Mouse (Mus musculus): ENCODE data around the gene Ankrd44. TPM values are rescaled to one million over a fixed set of nuclear protein-coding genes. Genes with fewer than 3 reads are reported as not detected.
"Not testable (repeated sequence)": the region's sequence is repeated elsewhere in the genome, so short reads cannot be mapped to it uniquely, and the experiment has no call there.

Ankrd44 gene
- total RNA-seq (2022), result 10 to 100 TPM; 11.6 to 30.3 (median 23.4) TPM

DNA sequence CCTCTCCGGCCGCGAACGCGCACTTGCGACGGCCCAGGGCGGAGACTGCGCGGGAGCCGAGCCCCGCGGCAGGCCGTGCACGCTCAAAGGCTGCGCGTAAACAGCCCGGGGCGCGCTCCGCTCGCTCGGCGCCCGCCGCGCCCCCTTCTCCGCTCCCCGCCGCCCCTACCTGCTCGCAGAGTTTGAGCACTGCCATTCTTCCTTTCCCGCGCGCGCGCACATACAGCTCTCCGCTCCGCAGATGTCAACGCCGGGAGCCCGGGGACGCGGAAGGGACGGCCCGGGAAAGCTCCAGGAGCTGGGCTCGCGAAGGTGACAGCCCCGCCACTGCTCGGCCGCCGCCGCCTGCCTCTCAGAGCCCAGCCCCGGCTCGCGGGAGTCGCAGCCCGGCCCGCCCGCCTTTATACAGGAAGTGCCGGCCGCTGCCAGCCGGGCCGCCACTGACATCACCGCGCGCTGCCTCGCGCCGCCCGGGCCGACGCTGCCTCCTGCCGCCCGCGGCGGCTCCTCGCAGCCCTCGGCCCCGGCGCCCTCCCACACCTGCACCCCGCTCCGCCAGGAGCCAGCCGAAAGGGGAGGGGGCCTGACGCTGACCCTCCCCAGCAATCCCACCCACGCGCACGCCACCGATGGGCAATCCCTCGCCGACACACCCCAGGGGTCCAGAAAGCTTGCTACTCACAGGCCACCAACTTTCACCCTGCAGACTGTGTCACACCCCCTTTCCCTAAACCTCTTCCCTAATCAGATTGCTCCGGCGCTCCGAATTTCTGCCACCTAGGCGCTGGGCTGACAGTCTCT lies at the start of gene Ankrd44:
Ankrd44 (minus strand) TSS at position 417 of the 801 bp plus-strand sequence.
- peak; percentile 59 for DNase-seq

DNA sequence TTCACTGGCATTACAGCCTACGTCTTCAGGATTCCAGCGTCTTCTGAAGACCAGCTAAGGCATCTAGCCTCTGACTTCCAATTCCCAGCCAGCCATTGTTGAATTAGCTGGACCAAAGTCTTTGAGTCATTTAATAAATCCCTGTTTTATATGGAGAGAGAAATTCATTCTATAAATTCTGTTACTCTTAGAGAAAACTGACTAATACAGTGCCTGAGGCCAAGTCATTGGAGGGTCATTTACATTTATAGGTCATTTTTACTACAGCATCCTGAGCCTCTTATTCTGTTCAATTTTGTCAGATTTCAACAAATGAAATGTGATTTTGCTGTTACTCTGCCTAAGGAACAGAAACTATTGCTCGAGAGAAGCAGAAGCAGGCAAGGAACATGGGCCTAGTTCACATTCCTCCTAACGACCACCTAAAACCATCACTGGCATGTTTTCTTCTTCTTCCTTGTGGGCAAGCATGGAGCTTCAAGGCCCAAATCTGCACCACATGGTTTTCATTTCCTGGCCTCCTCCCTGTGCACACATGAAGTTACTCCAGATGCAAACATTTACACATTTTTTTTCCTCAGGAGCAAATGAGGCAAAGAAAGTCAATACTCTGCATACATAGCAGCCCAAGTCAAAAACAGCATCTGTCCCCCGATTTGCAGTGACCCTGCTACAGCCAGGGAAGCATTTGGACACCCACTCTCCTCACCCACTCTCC lies 45.7 kb upstream of the Ankrd44 start:
- DNase-seq, result no peak

- no peak for DNase-seq
Observed at GRCm38 (mm10) chr1:54966858-54967257, 40.7 kb upstream of the Ankrd44 start.

DNA sequence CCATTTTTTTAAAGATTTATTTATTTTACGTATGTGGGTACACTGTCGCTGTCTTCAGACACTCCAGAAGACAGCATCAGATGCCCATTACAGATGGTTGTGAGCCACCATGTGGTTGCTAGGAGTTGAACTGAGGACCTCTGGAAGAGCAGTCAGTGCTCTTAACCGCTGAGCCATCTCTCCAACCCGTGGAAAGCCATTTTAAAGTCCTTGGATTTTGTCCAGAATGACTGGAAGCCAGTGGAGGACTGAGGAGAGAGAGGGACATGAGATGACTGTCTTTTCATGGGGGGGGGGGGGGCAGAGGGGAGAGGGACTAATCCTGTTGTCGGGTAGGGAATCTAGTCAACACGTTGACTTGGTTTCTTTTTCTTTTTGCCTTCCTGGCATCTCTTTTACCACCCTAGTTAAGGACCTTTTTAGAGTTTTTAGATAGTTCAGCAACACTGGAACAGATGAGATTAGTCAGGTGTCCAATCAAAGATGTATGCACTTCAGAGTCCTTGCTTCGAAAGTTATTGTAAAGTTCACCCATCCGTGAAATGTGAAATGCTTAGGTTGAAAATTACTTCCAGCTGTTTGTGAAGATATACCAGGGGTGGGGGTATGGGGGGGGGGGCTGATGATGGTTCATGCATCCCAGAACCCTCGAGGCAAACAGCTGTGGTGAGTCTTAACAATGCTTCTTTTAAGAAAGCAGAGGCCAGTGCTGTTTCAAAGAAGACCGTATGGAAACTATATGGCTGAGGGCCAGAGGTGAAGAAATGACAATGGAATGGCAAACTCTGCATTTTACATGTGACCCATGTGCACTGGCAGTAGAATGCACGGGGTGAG lies 39.2 kb upstream of the Ankrd44 start:
- no peak for DNase-seq

- no peak for DNase-seq
Observed at GRCm38 (mm10) chr1:54961724-54962123, 35.5 kb upstream of the Ankrd44 start.

- DNase-seq, result no peak
Observed at GRCm38 (mm10) chr1:54960613-54961165, 34.5 kb upstream of the Ankrd44 start.

GRCm38 (mm10) chr1:54958525-54958924 lies 32.3 kb upstream of the Ankrd44 start:
- no peak for DNase-seq

- not testable (repeated sequence) for DNase-seq
Observed at GRCm38 (mm10) chr1:54956995-54957394, 30.8 kb upstream of the Ankrd44 start.

- DNase-seq, result no peak
Observed at GRCm38 (mm10) chr1:54954856-54955255, 28.7 kb upstream of the Ankrd44 start.

- DNase-seq, result no peak
Observed at GRCm38 (mm10) chr1:54944648-54945047, 18.5 kb upstream of the Ankrd44 start.

- no peak for DNase-seq
Observed at GRCm38 (mm10) chr1:54935466-54935865, 9.3 kb upstream of the Ankrd44 start.

DNA sequence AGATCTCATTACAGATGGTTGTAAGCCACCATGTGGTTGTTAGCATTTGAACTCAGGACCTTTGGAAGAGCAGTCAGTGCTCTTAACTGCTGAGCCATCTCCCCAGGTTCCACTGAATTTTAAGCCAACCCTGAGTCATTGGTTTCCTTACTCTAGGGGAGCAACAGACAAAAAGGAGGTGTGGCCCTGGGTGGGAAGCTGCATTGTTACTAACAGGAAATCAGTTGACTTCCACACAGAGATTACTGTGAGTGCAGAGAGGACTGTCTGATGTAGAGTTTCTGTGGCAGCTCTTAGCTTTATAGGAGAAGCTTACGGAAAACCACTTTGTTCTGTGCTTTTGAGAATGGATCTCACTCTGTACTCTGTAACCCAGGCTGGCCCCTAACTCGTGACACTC lies 8.7 kb upstream of the Ankrd44 start:
- no peak for DNase-seq

DNA sequence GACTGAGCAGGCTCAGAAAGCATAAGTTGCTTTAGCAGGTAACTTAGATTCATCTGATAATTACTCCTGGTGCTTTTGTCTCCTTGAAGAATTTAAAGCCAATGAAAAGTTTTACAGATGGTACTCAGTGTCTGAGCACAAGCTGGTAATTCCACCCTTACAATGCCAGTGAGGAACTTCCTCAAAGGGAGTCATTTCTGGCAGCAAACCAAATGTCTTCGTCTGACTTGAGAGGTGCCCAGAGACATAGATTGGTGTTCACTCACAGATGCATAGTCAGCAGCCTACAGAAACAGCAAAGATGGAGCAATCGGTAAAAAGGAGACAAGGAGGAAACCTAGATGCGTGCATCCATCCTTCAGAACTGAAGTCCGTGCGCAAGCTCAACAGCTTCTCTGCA lies 7.5 kb upstream of the Ankrd44 start:
- no peak for DNase-seq

GRCm38 (mm10) chr1:54932456-54933115 lies 6.4 kb upstream of the Ankrd44 start:
- DNase-seq, result no peak

- DNase-seq, result no peak
Observed at GRCm38 (mm10) chr1:54931231-54931630, 5.0 kb upstream of the Ankrd44 start.

DNA sequence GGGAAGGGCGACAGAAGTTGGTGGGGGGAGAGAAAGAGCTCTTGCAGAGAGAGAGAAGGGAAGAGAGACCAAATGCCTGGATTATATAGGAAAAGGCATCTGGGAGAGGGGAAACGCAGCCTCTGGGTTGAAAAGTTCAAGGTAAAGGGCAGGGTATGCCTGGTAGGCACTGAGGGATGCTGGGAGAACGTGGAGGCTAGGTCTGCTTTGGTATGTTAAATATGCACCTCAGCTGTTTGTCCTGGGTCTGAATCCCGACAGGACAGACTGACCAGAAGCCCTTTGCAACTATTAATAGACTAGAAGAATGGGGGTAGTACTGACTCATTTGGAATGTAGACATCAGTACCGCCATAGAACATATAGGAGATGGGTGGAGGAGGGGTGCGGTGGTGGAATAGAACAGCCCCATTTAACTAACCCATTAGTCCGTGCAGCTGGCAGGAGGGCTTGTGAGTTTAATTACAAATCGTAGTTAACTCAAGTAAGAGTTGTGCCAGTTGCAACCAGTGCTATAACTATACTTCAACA lies 4.5 kb upstream of the Ankrd44 start:
- no peak for DNase-seq

DNA sequence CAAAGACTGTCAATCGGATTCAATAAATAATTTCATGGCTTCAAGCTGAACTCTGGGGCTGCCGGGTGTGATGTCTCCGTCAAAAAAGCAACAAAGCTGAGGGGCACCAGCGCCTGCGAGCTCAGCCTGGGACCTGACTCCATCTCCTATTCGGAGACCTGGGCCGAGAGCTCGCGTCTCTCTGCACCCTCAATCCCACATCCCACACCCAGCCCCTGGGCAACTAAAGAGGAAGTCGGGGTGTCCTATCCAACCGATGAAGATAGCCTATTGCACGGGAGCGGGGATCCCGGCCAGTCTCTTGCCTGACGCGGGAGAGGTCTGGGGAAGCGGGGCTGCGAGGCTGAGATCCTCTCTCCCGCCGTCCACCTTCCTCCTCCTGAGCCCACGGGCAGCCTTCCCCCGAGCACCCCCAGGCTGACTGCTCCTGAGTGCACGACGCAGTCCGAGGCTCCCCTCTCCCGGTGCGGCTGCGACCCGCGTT lies 694 bp downstream of the Ankrd44 start:
- peak; percentile 9 for DNase-seq

DNA sequence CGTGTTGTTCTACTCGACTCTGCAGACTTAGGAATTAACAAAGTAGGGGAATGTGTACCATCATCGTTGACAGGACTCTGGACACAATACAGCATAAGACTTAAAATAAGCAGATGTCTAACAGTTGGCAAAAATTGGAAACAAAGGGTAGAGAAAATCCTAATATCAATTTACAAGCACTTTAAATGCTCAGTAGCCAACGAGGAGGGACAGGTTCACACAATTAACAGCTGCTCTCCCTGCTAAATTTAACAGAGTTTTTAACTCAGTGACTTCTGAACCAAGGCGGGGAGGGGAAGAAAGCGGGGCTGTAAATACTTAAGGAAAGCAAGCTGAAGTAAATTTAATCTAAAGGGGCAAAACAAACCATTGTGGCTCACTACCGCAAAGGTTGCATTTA lies 1.4 kb downstream of the Ankrd44 start:
- DNase-seq, result no peak

DNA sequence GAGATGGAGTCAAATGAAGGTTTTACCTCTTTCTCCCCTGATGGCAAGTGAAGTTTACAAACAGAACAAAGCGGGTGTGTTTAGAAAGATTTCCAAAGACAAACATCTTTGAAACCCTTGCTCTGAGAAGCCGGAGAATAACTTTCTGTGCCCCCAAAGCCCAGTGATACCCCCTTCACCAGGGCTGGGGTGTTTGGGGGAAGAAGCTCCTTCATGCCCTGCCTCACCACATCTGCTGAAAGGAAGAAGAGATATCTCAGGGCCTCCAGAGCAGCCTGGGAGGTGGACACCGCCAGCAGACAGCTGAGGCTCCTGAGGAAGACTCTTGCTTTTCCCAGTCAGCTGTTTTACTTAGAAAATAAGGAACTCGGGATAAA lies 1.9 kb downstream of the Ankrd44 start:
- no peak for DNase-seq

DNA sequence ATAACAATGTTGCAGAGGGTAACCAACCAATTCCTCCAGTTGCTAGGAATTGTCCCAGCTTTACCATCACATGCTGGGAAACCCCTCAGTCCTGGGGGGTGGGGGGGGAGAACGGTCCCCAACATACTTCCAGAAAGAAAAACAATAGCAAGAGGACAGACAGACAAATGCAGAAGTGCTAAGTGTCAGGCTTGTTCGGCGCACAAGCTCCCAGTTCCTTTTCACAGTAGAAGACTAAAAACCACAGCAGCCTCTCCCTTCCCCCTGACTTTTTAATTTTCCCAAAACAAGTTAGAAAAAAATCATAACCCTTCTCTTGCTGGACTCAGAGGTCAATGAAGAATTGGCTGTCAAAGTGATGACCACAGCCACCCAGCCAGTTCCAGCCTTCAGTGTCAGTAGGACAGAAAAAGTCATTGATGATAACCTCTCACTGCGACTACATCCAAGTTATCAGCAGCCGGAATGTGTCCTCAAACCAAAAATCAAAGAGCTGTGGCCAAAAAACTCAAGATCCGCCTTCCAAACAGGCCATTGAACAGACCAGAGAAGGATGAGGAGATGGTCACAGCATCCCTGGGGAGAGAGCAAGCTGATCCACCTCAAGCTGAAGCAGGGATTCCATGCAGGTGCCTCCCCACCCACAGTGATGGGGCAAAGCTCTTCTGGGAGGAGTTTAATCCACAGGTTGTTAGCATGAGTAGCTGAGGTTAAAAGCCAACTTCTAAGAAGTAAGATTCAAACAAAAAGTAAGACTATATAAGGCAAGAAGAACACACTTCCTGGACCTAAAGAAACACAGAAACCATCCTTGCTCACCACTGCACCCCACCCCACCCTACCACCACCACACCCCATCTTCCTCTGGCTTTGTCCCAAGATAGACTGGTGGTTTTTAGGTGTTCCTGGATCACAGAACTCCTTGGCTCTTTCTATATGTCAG lies 2.5 kb downstream of the Ankrd44 start:
- no peak for DNase-seq

DNA sequence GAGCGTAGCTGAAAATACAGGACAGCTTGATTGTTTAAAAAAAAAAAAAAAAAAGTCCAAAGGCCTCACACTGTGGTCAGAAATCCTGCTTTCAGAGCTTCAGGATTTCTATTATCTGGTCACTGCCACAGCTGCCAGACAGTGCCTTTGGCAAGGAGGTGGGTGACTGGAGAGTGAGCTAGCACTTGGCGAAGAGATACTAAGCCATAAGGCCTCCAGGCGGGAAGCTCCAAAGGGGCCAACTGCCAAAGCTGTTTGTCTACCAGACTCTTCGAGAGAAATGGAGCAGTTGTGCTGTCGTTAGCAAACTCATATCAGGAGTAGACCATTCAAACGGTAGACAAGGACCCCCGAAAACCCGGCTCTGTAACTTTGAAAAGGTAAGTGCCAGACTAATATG lies 3.5 kb downstream of the Ankrd44 start:
- DNase-seq, result no peak
